Mouse (Mus musculus) limb, embryonic 14.5 days (tissue): ENCODE results near the gene Cdk12. TPM values are rescaled to one million over a fixed set of nuclear protein-coding genes. Genes with fewer than 3 reads are reported as not detected.

Experiments used
- ATAC-seq: fragments of 200-750 bp; cut with Nextera tagmentation; 2 replicates; pipeline ENCODE4 v1.8.0; 2017; ENCODE audit warnings: low read depth, moderate number of reproducible peaks, moderate TSS enrichment; ENCODE audit not compliant: low FRiP score
- DNase-seq: peaks from one replicate; pipeline ENCODE4 v3.0.0-alpha.2; 2015; ENCODE audit warnings: low spot score
- H3K27ac ChIP-seq: fragments of 300-500 bp; sonication (generic); replicated peaks from 2 replicates; pipeline ENCODE4 v1.5.1; 2014; ENCODE audit warnings: low read depth, mild to moderate bottlenecking, low read length, moderate library complexity, mixed read lengths
- H3K27me3 ChIP-seq: fragments of 300-500 bp; sonication (generic); 2 replicates; pipeline ENCODE4 v1.6.1; 2014; ENCODE audit warnings: low read length, mixed read lengths; ENCODE audit not compliant: control insufficient read depth, insufficient read depth
- H3K36me3 ChIP-seq: fragments of 300-500 bp; sonication (generic); 2 replicates; pipeline ENCODE4 v1.6.1; 2014; ENCODE audit warnings: mild to moderate bottlenecking, low read length, moderate library complexity, mixed read lengths; ENCODE audit not compliant: control insufficient read depth, insufficient read depth
- H3K4me1 ChIP-seq: fragments of 300-500 bp; sonication (generic); 2 replicates; pipeline ENCODE4 v1.6.1; 2014; ENCODE audit warnings: antibody characterized with exemption, low read length, mixed read lengths; ENCODE audit not compliant: control insufficient read depth, insufficient read depth
- H3K4me2 ChIP-seq: fragments of 300-500 bp; sonication (generic); replicated peaks from 2 replicates; pipeline ENCODE4 v1.6.1; 2014; ENCODE audit warnings: low read depth, mild to moderate bottlenecking, low read length, moderate library complexity; ENCODE audit not compliant: severe bottlenecking
- H3K4me3 ChIP-seq: fragments of 300-500 bp; sonication (generic); replicated peaks from 2 replicates; pipeline ENCODE4 v1.5.1; 2014; ENCODE audit warnings: low read length
- H3K9ac ChIP-seq: fragments of 300-500 bp; sonication (generic); 2 replicates; pipeline ENCODE4 v1.6.1; 2014; ENCODE audit warnings: mild to moderate bottlenecking, low read depth, low read length, moderate library complexity; ENCODE audit not compliant: severe bottlenecking
- H3K9me3 ChIP-seq: fragments of 300-500 bp; sonication (generic); 2 replicates; pipeline ENCODE4 v1.6.1; 2016; ENCODE audit warnings: low read length; ENCODE audit not compliant: control insufficient read depth
- POLR2A ChIP-seq: fragments of 200-500 bp; IDR thresholded peaks from 2 replicates; pipeline ENCODE4 v1.8.0; 2012; ENCODE audit warnings: inconsistent platforms, mild to moderate bottlenecking, moderate library complexity, borderline replicate concordance; ENCODE audit not compliant: insufficient read depth, insufficient read length; ENCODE audit errors: extremely low read depth
- WGBS: fragments of 180-500 bp; shearing (Covaris S2); extraction: QIAGEN DNeasy Blood & Tissue Kit; methylation state at CpG from one replicate; pipeline ENCODE4 v1.1.7; 2014; 5-methylcytosine and 5-hydroxymethylcytosine counted together
- polyA plus RNA-seq, 2 experiments: library from polyadenylated mRNA; depleted of rRNA in 1 of 2; stranded (reverse) in 1 of 2; unstranded in 1 of 2; fragments of >200 nt; fragmentation: Nextera tagmentation in 1 of 2; extraction: Ambion mirVana in 1 of 2; gene quantifications; 2 replicates each; pipeline versions ENCODE4 v1.2.1 to v1.2.3; 2012 to 2014

The Cdk12 gene
- polyA plus RNA-seq, 2 experiments = 13.6 to 27.0 TPM

DNA sequence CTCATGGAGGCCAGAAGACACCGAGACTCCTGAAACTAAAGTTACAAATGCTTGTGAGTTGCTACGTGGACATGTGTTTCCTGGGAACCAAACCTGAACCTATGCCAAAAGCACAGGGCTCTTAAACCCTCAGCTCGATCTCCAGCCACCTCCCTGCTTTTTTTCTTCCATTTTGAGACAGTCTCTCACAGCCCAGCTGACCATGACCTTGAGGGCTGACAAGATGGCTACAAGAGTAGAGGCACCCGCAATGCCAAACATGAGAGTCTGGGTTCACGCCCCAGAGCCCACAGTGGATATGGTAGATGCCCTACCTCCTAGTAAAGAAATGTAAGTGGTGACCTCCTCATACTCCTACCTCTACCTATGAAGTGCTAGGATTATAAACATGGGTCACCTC, 12.0 kb upstream of the Cdk12 start:
- H3K9me3 ChIP-seq = no peaks in the 10 kb centered on the region
- no peak for DNase-seq
- peaks cover 38% of the 10 kb centered on the region for H3K36me3 ChIP-seq
- H3K9ac ChIP-seq = no peak overlapping the region
- H3K4me1 ChIP-seq = peaks cover 10% of the 10 kb centered on the region
- no peak overlapping the region for H3K4me2 ChIP-seq
- WGBS = 84% methylated on average over 5 of the region's 5 CpGs
- TF ChIP-seq POLR2A = no peak
- H3K27me3 ChIP-seq = no peaks in the 10 kb centered on the region
- ATAC-seq = no peak
- H3K4me3 ChIP-seq = no peak overlapping the region
- no peak overlapping the region; the same call in 1 of the 2 replicates for H3K27ac ChIP-seq

GRCm38 (mm10) chr11:98192901-98193805, 9.7 kb upstream of the Cdk12 start, which contains the start of gene Med1:
TSS of gene Med1 (minus strand) at chr11:98193293.
- peak; percentile 96 for ATAC-seq
- Histone ChIP-seq H3K36me3 (peaks cover 18% of the 10 kb centered on the region), H3K27ac (peak within 1 kb of the TSS; percentile 86), H3K9ac (peak within 1 kb of the TSS; percentile 89), H3K27me3 (no peaks in the 10 kb centered on the region), H3K4me1 (peaks cover 10% of the 10 kb centered on the region), H3K4me3 (peak within 1 kb of the TSS; percentile 79), H3K4me2 (peak within 1 kb of the TSS; percentile 83), H3K9me3 (no peaks in the 10 kb centered on the region)
- under 1% methylated on average over 48 of the region's 53 CpGs for WGBS
- peak; percentile 55; the same call in 1 of the 2 replicates for TF ChIP-seq POLR2A
- peak; percentile 99 for DNase-seq

DNA sequence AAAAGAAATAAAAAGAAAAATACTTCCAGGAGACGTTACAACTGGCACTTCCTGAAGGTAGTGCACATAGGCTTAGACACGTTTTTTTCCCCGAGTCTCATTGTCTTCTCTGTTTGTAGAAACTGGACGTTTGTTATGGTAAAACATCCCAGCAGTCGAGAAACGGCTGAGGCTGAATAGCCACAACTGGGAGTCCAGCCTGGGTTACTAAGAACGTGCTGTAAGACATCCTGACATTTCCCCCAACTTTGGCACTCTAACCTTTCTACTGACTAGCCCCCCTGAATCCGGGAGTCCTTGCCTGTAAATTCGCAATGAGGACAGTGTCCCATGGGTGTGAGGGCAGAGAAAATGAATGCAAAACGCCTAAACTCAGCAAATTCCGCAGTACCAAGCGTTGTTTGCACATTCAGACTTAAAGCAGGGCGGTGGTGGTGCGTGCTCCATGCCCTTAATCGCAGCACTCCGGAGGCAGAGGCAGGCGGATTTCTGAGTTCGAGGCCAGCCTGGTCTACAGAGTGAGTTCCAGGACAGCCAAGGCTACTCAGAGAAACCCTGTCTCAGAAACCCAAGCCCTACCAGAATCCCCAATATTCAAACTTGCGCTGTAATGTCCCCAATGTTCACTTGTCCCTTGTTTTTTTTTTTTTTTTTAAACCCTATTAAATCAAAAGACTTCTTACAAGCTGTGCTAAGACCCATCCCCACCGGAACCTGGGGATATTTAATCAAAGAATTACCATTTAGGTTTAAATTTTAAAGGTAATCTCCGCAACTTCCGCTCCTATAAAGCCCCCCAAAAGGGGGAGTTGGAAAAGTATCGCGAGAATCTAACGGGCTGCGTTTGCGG, 843 bp upstream of the Cdk12 start:
- peaks cover 5% of the 10 kb centered on the region; the same call in 1 of the 2 replicates for H3K4me1 ChIP-seq
- H3K4me2 ChIP-seq = peak overlapping the region; percentile 90
- H3K27me3 ChIP-seq = no peaks in the 10 kb centered on the region
- peak overlapping the region; percentile 96 for H3K4me3 ChIP-seq
- H3K9me3 ChIP-seq = no peaks in the 10 kb centered on the region
- ATAC-seq (0 out of 2 replicates have a peak, but pooled peaks have one; percentile 17), DNase-seq (peak; percentile 11)
- peak overlapping the region; percentile 100 for H3K27ac ChIP-seq
- 3% methylated on average over 27 of the region's 27 CpGs for WGBS
- TF ChIP-seq POLR2A = no peak
- H3K9ac ChIP-seq = peak overlapping the region; percentile 100
- peaks cover 5% of the 10 kb centered on the region; the same call in 1 of the 2 replicates for H3K36me3 ChIP-seq

- DNase-seq (no peak), ATAC-seq (no peak; the same call in 1 of the 2 replicates)
- no peak for TF ChIP-seq POLR2A
- Histone ChIP-seq H3K27ac (peak overlapping the region; percentile 100), H3K36me3 (peaks cover 12% of the 10 kb centered on the region; the same call in 1 of the 2 replicates), H3K27me3 (no peaks in the 10 kb centered on the region), H3K9me3 (no peaks in the 10 kb centered on the region), H3K4me2 (peak overlapping the region; percentile 90), H3K9ac (peak overlapping the region; percentile 100), H3K4me1 (peaks cover 5% of the 10 kb centered on the region; the same call in 1 of the 2 replicates), H3K4me3 (peak overlapping the region; percentile 96)
- WGBS = under 1% methylated on average over 36 of the region's 37 CpGs
These were observed 572 bp downstream of the Cdk12 start for GRCm38 (mm10) chr11:98203351-98203911.

DNA sequence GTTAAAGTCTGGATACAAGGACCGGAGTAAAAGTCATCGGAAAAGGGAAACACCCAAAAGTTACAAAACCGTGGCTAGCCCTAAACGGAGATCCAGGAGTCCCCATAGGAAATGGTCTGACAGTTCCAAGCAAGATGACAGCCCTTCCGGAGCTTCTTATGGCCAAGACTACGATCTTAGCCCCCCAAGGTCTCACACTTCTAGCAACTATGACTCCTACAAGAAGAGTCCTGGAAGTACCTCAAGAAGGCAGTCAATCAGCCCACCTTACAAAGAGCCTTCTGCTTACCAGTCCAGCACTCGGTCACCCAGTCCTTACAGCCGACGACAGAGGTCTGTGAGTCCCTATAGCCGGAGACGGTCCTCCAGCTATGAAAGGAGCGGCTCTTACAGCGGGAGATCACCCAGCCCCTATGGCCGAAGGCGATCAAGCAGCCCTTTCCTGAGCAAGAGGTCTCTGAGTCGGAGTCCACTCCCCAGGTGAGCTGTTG, 1.1 kb downstream of the Cdk12 start:
- Histone ChIP-seq H3K9ac (peak overlapping the region; percentile 100), H3K27ac (peak overlapping the region; percentile 100), H3K4me2 (peak overlapping the region; percentile 90), H3K4me1 (peaks cover 5% of the 10 kb centered on the region; the same call in 1 of the 2 replicates), H3K27me3 (no peaks in the 10 kb centered on the region), H3K9me3 (no peaks in the 10 kb centered on the region), H3K4me3 (peak overlapping the region; percentile 96), H3K36me3 (peaks cover 17% of the 10 kb centered on the region)
- WGBS = 2% methylated on average over 16 of the region's 16 CpGs
- TF ChIP-seq POLR2A = no peak
- ATAC-seq (no peak), DNase-seq (no peak)
